Mouse (Mus musculus) left cerebral cortex, adult 11 months (tissue): ENCODE data around the gene Fbxl5.

Experiments
- DNase-seq: peaks from one replicate; pipeline ENCODE4 v3.0.0; 2022; ENCODE audit warnings: low spot score

Gene Fbxl5

DNA sequence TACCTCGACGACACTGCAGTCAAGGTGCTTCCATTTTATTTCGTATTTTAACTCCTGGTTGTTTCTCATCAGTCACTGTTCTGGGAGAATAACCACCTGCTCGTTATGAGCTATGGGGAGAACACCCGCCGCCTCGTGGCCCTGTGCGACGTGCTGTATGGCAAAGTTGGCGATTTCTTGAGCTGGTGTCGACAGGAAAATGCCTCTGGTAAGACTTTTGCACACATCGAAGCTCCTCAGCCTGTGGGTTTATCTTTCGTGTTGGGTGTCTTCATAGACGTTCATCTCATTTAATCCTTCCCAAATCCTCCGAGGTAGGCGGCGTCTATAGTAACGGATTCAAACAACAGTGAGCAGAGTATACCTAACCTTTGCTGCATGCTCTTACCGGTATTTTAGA, at the start of gene Fbxl5:
Fbxl5 (minus strand) TSS at position 101 of the 400 bp plus-strand sequence.
- no peak for DNase-seq

- no peak for DNase-seq
These were observed 47.5 kb upstream of the Fbxl5 start for GRCm38 (mm10) chr5:43868711-43869600.

- DNase-seq, result no peak
These were observed 46.8 kb upstream of the Fbxl5 start, which contains the start of gene Cd38 for GRCm38 (mm10) chr5:43868253-43868652. Cd38 (plus strand) TSS chr5:43868553.

GRCm38 (mm10) chr5:43865316-43865715, 43.9 kb upstream of the Fbxl5 start:
- DNase-seq, result no peak

DNA sequence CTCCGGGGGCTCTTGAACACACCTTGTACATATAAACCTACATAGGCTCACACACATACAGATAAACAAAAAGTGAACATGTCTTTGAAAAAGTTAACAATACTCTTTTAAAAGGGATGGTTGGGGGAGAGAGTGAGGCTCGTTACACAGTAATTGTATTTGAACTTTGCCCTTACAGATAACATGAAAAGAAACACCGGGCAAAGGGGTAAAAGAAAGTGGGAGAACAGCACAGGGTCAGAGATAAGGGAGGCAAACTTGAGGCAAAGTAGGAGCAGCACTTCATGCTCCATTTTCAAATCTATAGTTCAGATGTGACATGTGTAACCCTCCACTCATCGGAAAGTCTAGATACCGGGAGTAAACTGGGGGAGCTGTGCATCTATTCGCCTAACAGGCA, 42.2 kb upstream of the Fbxl5 start:
- DNase-seq, result no peak

- DNase-seq, result no peak
These were observed 39.4 kb upstream of the Fbxl5 start for GRCm38 (mm10) chr5:43860670-43861431.

GRCm38 (mm10) chr5:43860096-43860495, 38.7 kb upstream of the Fbxl5 start:
- no peak for DNase-seq

DNA sequence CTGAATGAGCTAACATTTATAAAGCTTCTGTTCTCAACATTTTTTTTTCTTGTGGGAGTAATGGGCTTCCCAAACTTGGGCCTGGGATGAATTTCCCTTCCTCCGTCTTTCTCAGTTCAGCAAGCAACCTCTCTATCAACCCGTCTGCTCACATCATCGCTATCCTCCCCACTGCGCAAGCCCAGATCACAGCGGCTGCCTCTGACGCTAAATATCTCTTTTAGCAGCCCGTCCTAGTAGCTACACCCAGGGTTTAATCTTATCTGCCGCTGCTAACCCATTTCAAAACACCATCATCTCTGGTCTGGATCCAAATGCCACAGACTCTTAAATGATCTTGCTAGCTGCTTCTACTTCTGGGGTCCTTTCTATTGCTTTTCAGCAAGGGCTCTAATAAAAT, 38.2 kb upstream of the Fbxl5 start:
- DNase-seq, result no peak

DNA sequence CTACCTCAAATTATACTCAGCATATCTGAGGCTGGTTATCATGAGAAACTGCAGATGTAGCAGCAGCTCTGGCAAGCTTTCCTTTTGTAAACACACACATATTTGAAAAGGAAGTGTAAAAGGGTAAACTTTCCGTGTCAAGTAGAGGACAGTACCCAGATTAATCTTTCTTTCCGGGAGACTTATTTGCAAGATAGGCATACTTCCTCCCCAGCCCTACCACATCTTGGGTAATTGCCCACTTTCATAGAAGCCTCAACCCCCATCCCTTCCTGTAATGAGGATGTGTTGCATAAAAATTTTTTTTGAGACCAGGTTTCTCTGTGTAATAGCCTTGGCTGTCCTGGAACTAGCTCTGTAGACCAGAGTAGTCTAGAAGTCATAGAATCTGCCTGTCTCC, 34.3 kb upstream of the Fbxl5 start:
- DNase-seq, result no peak

DNA sequence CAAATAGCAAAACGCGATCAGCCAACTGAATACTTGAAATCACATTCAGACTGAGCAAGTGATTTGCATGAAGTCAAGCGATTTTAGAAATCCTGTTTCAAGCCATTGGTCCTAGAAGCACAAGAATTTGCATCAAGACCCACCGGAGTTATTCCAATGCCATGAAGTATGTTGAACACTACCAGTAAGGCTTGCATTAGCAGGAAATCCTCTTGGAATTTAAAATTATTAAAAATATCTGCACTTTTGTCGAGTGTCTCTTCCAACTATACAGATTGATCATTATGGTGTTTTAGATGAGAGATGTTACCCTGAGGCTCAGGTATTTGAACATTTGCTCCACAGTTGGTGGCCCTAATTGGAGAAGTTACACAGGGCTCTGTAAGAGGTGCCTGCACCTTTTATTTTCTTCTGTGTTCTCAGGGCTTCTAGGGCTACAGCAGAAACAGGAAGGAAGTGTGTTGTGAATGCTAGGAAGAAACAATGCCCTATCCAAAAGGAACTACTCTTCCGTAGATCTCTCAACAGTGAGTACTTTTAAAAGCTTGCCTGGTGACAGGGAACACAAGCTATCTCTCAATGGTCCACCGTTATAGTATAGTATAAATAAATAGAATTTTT, 32.5 kb upstream of the Fbxl5 start:
- DNase-seq, result no peak

GRCm38 (mm10) chr5:43853096-43853867, 31.8 kb upstream of the Fbxl5 start:
- no peak for DNase-seq

DNA sequence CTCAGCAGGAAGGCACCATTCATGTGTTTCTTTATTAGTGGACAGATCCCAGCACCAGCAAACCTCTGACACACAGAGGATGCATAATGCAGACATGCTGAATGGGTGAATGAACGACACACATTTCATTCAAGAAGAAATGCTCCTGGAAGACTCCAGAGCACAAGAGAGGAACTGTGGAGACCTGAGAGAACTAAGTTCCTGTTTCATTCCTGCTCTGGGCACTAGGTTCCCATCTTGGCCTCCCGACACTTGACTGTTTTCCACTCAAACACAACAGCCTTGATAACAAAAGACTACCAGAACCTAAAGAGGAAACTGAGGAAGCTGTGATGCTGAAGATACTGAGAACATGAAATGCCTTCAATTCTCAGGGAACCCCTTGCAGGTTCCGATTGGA, 26.8 kb upstream of the Fbxl5 start:
- DNase-seq, result no peak

GRCm38 (mm10) chr5:43847555-43847954, 26.1 kb upstream of the Fbxl5 start:
- DNase-seq, result no peak

GRCm38 (mm10) chr5:43846227-43846626, 24.8 kb upstream of the Fbxl5 start:
- no peak for DNase-seq

DNA sequence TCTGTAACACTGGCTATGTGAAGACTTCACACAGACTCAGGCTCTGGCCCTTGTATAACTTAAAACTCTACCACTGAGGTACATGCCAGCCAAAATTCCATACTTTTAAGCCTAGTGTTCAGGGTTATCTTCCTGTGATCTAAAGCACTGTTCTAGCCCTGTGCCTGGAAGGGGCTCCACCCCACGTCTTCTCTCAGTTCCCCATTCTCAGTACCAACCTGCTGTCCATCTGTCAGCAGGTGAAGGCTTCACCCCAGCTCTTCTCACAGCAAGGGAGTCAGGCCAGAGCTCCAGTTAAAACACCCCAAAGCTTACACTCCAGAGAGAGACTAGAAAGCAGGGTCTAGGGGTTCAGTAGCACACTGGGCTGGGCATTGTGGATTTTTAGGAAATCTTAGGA, 24.2 kb upstream of the Fbxl5 start:
- no peak for DNase-seq

- no peak for DNase-seq
These were observed 23.6 kb upstream of the Fbxl5 start for GRCm38 (mm10) chr5:43845083-43845482.

GRCm38 (mm10) chr5:43842576-43843155, 21.2 kb upstream of the Fbxl5 start:
- DNase-seq, result no peak

- no peak for DNase-seq
These were observed 20.5 kb upstream of the Fbxl5 start for GRCm38 (mm10) chr5:43842011-43842285.

DNA sequence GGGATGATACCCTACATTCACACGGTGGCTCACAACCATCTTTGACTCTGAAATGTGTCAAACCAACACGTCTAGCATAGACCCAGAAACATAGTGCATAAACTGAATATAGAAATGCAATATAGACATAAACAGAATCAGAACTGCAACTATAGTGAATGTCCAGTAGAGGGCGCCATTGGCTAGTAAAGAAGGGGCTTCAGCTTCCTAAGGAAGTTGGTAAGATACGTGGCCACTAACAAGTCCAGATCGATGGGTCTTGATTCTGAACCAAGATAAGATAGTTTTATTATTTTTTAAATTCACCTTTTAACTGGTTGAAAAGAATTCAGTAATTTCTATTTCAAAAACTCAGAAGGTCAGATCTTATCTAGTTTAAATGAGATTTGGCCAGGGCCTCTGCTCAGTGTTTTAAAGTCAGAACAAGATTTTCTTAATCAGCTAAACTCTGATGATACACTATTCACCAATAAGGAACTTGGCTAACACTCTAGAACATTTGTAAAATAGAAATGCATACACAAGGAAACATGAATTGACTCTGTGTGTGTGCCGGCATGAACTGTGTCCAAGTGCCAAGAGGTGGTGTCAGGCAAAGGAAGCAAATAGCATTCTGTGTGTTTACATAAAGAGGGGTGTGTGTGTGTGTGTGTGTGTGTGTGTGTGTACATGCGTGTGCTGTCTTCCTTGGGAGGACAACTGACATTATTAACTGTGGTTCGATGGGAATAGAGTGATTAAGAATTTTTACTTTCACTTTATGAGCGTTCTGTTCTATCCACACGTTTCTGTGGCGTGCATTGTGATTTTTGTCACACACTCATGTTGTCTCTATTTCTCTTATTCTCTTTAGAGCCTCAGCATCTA, 19.9 kb upstream of the Fbxl5 start:
- DNase-seq, result no peak

- DNase-seq, result peak; percentile 24
These were observed 15.9 kb upstream of the Fbxl5 start for GRCm38 (mm10) chr5:43837372-43837771.

DNA sequence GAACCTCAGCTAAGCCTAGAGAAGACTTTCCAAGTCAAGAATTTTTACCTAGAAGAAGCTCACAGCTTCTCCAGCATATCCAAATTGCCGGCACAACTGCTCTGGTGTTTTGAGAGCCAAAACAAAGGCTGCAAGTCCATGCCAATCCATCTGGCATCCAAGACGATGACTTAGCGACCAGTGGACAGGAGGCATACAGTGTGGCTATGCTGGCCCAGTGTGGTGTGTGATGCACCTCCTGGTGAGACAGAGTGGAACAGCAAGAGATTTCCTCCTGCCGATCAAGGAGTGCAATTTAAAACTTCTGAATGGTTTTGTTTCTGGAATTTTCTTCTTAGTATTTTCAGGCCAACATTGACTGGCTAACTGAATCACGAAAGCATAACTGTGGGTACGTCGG, 15.2 kb upstream of the Fbxl5 start:
- no peak for DNase-seq
